Mouse (Mus musculus): Measurements from ENCODE around the gene Psap. TPM values are rescaled to one million over a fixed set of nuclear protein-coding genes. Genes with fewer than 3 reads are reported as not detected.
A peak's percentile ranks its signal among the peaks of the same experiment; 100 is the strongest.

Psap gene
- total RNA-seq, 2 experiments from 2014 or later = 228 to 293 TPM

- ATAC-seq (replicated peaks; ENCODE audit: low FRiP score, poor library complexity, severe bottlenecking) = no peak
Measured at GRCm38 (mm10) chr10:60285676-60286372, 8.4 kb downstream of the Psap start.

GRCm38 (mm10) chr10:60286546-60286945 lies 9.1 kb downstream of the Psap start:
- no peak for ATAC-seq (replicated peaks; ENCODE audit: low FRiP score, poor library complexity, severe bottlenecking)

GRCm38 (mm10) chr10:60287161-60287560 lies 9.7 kb downstream of the Psap start:
- no peak for ATAC-seq (replicated peaks; ENCODE audit: low FRiP score, poor library complexity, severe bottlenecking)

DNA sequence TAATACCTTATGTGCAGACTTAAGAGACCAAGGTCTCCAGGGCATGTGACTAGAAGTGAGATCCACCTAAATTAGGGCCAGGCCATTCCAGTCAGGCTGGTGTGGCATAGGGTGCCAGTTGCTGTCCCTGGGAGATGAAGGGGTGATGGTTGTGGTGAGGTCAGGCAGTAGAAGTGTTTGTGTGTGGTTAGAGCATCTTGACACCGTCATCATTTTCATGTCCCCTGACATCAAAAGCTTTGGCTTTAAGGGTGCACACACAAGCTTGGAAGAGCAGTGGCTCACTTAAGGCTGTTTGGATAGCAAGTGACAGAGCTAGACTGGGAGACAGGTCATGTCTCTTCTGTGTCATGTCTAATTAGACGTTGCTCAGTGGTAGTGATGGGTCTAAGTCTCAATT lies 10.3 kb downstream of the Psap start:
- ATAC-seq (replicated peaks; ENCODE audit: low FRiP score, poor library complexity, severe bottlenecking) = no peak

DNA sequence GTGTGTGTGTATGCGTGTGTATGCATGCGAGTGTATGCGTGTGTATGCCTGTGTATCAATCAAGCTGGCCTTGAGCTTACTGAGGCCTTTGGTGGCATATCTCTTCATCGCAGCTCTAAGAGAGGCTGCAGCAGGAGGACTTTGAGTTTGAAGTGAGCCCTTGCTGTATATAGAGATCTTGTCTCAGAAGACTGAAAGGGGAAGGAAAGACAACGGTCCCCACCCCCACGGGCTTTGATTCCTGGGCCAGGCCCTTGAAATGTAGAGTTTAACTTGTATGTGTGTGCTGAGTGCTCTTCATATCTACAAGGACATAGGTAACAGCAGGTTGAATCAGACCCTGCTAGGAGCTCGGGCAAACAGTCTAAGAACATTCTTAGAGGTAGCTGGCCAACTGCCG lies 11.8 kb downstream of the Psap start:
- ATAC-seq (replicated peaks; ENCODE audit: low FRiP score, poor library complexity, severe bottlenecking) = no peak

DNA sequence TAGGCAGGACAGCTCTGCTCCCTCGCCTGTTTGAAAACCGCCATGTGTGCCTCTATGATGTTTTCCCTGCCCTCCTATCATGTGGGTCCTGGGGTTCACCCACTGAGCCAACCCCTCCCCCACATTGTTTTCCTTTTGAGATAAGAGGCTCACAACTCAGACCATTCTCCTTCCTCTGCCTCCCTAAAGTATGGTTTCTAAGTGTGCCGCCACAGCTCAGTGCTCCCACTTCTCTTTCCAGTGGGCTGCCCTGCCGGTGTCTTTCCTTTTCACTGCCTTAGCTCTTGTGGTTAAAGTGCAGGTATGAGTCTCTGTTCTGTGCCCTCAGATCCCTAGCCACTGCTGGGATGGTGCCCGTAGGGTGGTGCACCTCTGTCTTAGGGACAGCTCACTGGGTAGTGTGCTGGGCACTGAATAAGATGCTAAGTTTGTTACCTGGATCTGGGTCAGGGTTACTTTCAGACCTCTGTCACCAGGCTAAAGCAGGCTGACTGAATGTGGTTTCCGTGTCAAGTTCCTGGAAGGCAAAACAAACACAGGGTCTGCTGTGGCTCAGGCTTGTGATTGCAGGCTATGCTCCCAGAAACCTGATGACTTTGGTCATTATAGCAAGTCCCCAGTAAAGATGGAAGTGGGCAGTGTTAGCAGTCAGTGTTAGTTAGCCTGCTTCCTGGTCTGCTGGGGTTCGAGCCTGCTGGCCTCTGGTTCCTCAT lies 12.8 kb downstream of the Psap start:
- no peak for ATAC-seq (replicated peaks; ENCODE audit: low FRiP score, poor library complexity, severe bottlenecking)

DNA sequence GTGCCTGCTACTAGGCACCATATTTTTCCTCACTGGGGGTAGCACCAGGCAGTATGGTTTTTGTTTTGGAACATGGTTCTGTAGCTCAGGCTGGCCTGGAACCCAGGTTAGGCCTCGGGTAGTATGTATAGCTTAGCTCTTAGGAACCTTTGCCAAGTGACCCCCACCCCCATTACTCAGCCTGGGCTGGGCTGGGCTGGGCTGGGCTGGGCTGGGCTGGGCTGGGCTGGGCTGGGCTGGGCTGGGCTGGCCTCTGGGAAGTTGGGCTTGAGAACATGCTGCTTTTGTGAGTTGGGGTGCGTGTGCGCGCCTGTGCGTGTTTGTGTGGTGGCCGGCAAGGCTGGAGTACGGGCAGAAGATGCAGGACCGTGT lies 13.3 kb downstream of the Psap start:
- no peak for ATAC-seq (replicated peaks; ENCODE audit: low FRiP score, poor library complexity, severe bottlenecking)

- ATAC-seq (replicated peaks; ENCODE audit: low FRiP score, poor library complexity, severe bottlenecking) = no peak
Measured at GRCm38 (mm10) chr10:60292209-60292608, 14.8 kb downstream of the Psap start.

DNA sequence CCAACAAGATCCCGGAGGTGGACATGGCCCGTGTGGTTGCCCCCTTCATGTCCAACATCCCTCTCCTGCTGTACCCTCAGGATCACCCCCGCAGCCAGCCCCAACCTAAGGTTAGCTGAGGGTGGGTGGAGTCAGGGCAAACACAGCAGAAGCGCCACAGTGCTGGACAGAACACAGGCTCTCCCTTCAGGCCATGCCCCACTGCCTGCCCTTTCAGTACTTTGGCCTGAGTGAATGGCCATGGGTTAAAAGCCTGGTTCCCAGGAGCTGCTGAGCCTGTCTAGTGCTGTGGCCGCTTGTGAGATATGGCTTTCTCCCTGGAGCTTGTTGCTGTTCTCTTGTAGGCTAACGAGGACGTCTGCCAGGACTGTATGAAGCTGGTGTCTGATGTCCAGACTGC lies 17.2 kb downstream of the Psap start:
- ATAC-seq (replicated peaks; ENCODE audit: low FRiP score, poor library complexity, severe bottlenecking) = no peak

GRCm38 (mm10) chr10:60295356-60295755 lies 17.9 kb downstream of the Psap start:
- ATAC-seq (replicated peaks; ENCODE audit: low FRiP score, poor library complexity, severe bottlenecking) = no peak

DNA sequence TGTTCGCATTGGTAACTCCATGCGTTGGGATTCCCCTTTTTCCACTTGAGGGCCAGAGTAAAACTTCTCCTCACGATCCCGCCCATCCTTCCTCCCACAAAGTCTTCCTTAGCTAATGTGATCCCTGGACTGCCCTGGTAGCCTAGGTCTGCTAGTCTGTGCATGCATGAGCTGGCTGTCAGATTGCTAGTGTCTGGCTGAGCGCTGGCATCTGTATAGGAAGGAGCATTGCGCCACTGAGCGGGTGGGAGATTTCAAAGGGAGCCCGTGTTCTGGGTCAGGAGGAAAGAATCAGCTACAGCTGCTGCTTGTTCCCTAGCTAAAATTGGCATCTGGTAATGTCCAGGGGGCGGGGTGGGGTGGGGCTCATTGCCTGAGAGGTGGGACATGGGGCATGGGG lies 18.6 kb downstream of the Psap start:
- ATAC-seq (replicated peaks; ENCODE audit: low FRiP score, poor library complexity, severe bottlenecking) = no peak

DNA sequence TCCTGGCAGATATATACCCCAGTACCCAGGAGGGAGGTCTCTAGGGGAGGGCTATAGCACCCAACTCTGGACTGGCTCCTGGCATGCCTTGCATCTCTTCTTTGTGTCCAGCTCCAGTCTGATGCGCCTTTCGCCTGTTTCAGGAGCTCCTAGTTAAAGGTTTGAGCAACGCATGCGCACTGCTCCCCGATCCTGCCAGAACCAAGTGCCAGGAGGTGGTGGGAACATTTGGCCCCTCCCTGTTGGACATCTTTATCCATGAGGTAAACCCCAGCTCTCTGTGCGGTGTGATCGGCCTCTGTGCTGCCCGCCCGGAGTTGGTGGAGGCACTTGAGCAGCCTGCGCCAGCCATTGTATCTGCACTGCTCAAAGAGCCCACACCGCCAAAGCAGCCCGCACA lies 22.2 kb downstream of the Psap start:
- ATAC-seq (replicated peaks; ENCODE audit: low FRiP score, poor library complexity, severe bottlenecking) = no peak

GRCm38 (mm10) chr10:60303419-60303818 lies 26.0 kb downstream of the Psap start:
- ATAC-seq (replicated peaks; ENCODE audit: low FRiP score, poor library complexity, severe bottlenecking) = no peak

GRCm38 (mm10) chr10:60304854-60305628 lies 27.6 kb downstream of the Psap start:
- peak; percentile 74 for ATAC-seq (replicated peaks; ENCODE audit: low FRiP score, poor library complexity, severe bottlenecking)

- no peak for ATAC-seq (replicated peaks; ENCODE audit: low FRiP score, poor library complexity, severe bottlenecking)
Measured at GRCm38 (mm10) chr10:60310629-60311028, 33.2 kb downstream of the Psap start.

GRCm38 (mm10) chr10:60313606-60314005 lies 36.2 kb downstream of the Psap start:
- no peak for ATAC-seq (replicated peaks; ENCODE audit: low FRiP score, poor library complexity, severe bottlenecking)

GRCm38 (mm10) chr10:60316166-60316565 lies 38.7 kb downstream of the Psap start:
- ATAC-seq (replicated peaks; ENCODE audit: low FRiP score, poor library complexity, severe bottlenecking) = no peak

DNA sequence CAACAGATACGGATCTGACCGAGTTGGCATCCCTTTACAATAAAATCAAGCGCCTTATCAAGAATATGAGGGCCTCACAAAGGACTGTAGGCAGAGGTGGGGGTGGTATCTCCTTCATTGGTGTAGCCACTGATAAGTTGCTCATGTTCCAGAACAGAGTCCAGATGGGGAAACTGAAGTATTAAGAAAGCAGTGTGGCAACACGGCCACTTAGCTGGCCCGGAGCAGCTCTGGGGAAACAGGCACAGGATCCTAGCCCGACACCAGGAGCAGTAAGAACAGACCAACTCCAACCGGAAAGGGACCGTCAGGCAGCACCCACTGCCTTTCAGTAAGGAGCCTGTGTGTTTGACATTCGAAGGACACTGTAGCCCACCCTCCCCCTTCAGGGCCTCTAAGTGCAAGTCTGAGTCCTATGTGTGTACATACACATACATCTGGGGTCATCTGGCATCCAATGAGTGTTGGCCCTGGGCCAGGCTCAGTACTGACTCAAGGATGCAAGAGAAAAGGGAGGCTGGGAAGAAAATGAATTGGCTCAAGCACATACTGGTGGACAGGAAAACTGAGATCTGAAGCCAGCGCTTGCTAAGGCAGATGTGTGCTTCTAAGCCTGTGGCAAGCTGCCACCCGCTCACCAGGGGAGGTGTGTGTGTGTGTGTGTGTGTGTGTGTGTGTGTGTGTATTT lies 51.7 kb downstream of the Psap start:
- no peak for ATAC-seq (replicated peaks; ENCODE audit: low FRiP score, poor library complexity, severe bottlenecking)

DNA sequence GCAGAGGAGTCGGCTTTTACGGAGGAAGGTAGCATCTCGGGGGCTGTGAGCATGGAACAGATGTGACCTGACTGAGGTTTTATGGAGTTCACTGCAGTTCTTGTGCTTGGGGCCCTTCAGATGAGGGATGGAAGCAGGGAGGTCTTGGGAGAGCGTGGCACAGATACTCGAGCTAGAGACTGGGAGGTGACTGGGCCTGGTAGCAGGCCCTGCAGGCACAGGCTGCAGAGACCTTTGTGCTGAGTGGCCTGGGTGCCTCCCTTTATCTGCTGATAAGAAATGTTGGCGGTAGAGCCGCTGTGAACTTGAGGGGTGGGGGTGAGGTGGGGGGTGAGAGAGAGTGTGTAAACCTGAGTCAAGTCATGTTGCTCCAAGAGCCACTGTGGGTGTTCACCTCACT lies 57.2 kb downstream of the Psap start:
- ATAC-seq (replicated peaks; ENCODE audit: low FRiP score, poor library complexity, severe bottlenecking) = no peak

GRCm38 (mm10) chr10:60335021-60335420 lies 57.6 kb downstream of the Psap start:
- ATAC-seq (replicated peaks; ENCODE audit: low FRiP score, poor library complexity, severe bottlenecking) = no peak
